Mouse (Mus musculus): ENCODE results near the gene Pdgfc.

The Pdgfc gene

DNA sequence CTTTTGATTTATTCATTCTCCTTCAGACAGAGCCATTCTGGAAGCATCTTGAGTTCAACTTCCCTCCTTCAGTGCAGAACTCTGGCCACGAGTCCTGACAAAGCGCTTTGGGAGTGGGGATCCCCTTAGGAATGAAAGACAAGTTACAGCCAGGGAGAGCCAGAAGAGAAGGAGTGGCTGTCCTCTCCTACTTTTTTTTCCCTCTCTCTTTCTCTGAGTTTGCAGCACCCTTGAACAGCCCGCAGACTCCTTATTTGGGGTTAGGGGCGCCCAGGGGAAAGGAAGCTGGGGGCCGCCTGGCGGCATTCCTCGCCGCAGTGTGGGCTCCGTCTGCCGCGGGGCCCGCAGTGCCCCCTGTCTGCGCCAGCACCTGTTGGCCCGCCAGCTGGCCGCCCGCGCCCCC lies at the start of gene Pdgfc:
Gene Pdgfc (plus strand): TSS at position 266 of the 403 bp plus-strand sequence.
- in situ Hi-C loops (cut with MboI): loop anchor here (10.0 kb wide), 1 partner anchor 749 kb away; no protein-coding TSS in a partner anchor

DNA sequence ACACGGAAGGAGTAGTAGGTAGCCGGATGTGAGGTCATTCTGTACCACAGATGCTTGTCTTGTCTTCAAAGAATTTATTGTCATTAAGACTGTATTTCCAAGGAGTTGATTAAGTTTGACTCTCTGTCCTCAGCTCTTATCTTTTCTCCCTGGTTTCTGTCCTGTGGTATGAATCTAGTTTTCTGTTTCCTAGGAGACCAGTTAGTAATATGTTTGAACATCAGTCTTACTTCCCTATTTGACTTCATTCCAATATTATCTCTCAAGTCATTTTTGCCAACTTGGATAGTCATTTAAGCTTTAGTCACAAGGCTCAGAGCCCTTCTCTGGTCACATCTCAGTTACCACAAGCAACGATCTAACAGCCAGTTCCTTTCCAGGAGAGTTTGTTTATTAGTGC lies 27.0 kb upstream of the Pdgfc start:
- in situ Hi-C loops (cut with MboI): no loop called here

DNA sequence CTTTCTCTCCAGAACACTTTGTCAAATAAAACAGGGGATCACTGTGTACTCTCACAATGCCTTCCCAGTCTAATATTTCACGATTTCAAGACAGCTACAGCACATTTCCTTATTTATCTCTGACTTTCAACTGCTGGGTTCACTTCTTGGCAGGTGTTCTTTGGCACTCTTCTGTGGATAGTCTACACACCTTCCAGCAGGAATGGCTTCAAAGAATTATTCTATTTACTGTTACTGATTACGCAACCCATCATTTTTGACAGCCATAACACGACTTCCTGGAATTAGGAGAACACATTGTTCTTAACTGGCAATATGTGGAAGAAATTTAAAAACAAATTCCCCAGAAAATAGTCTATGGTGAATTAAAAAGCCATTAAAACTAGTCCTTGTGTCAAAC lies 26.3 kb upstream of the Pdgfc start:
- in situ Hi-C loops (cut with MboI): no loop called here

DNA sequence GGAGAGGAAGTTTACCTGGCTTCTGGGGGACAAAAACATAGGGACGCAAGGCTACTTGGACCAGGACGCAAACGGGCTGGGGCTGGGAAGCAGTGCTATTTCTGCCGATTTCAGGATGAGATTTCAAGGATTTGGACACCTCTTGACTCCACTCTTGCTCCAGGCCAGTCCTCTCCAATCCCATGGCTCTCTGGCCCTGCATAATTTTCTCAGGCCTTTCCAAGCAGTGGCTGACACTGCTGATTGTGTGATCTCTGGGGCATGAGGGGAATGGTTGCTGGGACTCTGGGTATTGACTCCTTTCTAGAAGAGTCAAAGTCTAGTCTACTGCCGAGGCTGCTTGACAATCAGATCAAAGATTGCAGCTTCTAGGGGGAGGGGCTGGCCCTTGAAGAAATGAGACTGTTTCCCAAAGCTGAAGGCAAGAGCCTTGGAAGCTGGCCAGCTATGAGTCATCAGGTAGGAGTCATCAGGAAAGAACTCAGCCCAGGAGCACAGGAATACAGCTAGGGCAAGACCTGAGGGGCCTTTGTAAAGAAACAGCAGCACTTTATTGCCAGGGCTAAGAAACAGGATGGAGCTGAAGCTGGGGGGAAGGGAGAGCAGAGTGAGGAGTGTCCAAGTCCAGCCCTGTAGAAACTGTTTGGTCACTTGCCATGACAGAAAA lies 18.7 kb upstream of the Pdgfc start:
- in situ Hi-C loops (cut with MboI): no loop called here

DNA sequence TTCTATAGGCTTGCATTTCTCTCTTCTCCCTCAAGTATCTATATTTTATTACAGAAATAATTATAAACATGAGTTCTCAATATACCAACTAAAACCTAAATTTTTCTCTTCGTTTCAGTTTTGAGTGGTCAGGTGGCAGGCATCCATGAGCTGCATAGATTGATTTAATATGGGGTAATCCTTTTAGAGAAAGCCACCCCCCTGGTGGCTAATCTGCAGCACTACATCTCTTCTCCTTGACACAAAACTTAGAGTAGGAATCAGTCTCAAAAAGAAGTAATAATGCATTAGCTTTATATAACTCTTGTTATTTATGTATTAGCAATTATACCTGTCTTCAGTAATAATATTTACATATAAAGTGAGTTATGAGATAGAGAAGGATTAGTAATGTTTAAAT lies 16.2 kb upstream of the Pdgfc start:
- in situ Hi-C loops (cut with MboI): no loop called here

DNA sequence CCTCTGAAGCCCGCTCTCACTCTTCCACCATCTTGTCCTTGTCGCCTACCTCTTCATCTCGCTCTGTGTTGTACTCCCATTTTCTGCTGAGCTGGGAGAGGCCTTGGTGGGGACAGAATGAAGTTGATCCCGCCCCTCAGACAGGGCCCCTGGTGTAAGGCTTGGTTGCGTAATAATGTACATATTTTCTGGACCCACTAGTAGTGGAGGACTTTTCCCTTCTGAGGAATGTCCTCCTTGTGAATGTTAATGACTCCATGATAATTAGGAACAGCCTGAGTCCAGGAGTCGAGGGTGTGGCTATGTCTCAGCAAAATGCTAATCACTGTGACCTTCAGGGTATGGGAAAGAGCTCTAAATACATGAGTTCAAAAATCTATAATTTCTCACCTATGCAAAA lies 14.4 kb upstream of the Pdgfc start:
- in situ Hi-C loops (cut with MboI): no loop called here

DNA sequence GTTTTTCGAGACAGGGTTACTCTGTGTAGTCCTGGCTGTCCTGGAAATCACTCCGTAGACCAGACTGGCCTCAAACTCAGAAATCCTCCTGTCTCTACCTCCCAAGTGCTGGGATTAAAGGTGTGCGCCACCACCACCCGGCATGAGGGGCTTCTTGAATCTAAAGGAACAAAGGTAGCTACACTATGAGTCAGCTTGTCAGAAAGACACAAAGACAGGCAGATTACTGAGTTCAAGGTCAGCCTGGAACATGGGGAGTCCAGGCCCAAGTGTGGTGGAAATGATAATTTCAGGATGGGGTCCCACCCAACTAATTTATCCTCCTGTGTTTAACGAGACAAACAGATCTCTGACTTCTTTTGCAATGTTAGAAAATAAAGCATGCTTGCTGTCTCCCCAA lies 13.9 kb upstream of the Pdgfc start:
- in situ Hi-C loops (cut with MboI): no loop called here

DNA sequence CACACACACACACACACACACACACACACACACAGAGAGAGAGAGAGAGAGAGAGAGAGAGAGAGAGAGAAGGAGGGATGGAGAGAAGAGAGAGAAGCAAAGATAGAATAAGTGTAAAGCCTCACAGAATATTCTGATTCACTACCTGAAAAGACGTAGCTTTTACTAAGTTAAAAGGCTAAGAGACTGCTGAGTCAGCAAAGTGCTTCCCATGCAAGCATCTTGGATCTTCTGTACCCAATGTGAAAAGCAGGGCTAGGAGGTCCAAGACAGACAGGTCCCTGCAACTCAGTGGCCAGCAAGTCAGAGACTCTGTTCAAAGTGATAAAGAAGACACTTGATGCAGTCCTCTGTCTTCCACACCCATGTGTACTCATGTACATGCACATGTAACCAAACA lies 13.4 kb upstream of the Pdgfc start:
- in situ Hi-C loops (cut with MboI): no loop called here

DNA sequence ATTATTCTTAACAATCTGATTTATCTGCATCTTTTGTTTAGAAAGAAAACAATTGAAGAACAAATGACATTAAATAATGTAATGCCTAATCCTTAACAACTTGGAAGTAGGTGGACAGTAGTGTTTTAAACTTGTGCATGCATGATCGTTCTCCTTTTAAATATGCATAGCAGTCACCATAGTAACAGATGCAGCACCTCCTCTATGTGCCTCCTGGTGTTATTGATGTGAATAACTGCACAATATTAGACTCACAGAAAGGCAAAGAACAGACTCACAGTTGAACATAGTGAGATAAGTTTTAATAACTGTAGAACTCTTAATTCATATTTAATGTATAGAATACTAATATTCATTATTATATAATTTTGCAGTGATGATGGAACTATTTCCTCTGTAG lies 12.6 kb upstream of the Pdgfc start:
- in situ Hi-C loops (cut with MboI): no loop called here

DNA sequence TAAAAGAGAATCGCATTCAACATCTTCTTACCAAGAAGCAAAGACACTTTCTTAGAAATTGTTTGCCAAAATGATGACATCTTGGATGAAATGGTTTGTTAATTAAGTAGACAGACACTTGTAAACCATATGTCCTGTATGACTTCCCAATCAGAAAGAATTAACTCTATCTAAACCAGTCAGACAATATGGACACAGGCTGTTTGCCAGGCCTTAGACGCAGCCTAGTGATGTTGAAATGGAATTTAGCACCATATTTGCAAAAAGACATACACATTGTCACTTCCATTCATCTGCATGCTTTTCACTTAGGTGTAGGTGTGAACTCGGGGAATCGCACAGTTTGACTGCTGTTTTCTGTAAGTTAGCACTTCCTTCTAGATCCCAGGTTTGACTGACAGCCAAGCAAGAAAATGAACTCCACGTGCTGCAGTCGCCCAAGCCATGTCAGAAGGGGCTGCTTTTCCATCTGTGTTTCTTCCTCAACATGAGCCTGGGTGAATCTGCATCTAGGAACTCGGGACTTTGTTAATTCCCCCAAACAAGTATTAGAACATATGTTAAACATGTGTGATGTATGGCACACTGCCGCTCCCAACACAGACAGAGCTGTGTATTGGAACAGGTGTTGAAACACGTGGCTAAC lies 10.5 kb upstream of the Pdgfc start:
- in situ Hi-C loops (cut with MboI): no loop called here

DNA sequence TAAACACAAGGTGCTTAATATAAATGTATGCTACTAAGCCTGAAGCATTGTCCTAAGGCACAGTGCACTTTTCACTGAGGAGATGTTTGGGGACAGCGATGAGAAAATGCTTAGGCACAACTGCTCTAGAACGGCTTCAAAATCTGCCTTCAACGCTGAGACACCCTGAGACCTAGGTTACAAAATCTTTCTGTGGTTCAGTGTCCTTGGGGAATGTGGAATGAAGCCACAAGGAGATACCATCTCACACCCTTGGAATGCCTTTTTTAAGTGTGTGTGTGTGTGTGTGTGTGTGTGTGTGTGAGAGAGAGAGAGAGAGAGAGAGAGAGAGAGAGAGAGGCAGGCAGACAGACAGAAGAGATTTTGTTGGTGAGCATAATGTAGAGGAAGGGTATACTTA lies 7.9 kb upstream of the Pdgfc start:
- in situ Hi-C loops (cut with MboI): no loop called here

DNA sequence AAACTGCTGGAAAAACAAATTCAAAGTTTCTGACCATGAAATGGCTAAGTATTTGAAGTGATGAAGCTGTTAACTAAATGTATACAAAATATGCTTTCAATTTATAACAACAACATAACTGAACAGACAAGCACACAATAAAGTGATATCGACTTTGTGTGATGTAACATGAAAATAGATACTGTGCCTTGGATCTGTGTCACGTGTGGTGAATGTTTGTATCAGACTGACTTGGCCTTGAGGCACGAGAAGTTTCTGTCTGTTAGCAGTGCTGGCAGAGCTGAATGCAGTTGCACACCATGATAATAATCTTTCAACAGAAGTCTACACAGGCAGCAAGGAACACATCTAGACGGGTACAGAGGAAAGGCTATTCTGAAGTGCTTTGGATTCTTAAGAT lies 6.9 kb upstream of the Pdgfc start:
- in situ Hi-C loops (cut with MboI): no loop called here

DNA sequence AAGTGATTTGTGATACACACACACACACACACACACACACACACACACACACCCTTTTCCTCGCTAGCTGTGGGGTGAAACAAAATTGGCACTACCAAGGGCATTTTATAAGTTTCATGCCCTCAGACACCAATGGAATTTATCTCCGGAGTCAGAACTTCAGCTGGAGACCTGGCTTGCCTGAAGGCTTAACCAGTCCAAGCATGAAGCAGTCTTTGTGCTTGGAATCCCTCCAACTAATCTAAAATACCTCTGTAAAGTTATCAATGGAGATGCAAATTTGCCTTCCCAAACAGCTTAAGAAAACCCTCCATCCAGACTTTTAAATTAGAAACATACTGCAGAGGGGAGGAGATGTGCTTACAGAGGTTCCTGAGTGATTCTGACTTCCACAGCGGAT lies 6.3 kb upstream of the Pdgfc start:
- in situ Hi-C loops (cut with MboI): loop anchor here (10.0 kb wide), 1 partner anchor 755 kb away; no protein-coding TSS in a partner anchor

DNA sequence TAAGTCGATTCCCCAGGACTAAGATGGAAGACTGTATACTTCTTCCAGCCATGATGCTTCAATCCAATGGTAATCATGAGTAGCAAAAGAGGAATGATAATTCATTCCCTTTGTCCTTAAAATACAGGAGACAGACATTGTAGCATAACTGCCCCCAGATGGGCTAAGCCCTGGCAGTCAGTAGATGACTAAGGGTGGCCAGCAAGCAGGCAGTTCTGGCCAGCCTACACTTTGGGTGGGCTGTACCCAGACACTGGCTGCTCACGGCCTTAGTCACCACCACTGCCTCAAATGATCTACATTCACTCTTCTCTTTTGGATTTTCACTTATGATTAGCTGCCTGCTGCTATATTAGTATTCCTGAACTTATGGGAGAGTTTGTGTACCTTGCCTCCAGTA lies 5.9 kb upstream of the Pdgfc start:
- in situ Hi-C loops (cut with MboI): loop anchor here (10.0 kb wide), 1 partner anchor 754 kb away; no protein-coding TSS in a partner anchor

DNA sequence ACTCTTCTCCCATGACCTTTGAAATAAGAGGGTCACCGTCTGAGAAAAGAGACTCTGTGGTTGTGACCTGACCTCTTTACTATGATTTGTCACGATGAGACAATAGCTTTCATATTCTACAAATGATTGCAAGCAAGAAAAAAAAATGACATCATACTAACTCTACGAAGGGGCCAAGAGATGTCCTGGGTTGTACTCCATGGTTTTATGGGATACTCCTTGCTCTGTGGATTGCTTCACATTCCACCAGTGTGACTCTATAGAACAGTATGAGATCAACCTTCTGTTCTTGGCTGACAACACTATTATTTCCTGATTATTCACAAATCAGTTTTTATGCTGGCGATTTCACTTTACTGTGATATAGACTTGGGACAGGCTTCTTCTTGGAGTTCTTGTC lies 4.2 kb upstream of the Pdgfc start:
- in situ Hi-C loops (cut with MboI): loop anchor here (10.0 kb wide), 1 partner anchor 753 kb away; no protein-coding TSS in a partner anchor

DNA sequence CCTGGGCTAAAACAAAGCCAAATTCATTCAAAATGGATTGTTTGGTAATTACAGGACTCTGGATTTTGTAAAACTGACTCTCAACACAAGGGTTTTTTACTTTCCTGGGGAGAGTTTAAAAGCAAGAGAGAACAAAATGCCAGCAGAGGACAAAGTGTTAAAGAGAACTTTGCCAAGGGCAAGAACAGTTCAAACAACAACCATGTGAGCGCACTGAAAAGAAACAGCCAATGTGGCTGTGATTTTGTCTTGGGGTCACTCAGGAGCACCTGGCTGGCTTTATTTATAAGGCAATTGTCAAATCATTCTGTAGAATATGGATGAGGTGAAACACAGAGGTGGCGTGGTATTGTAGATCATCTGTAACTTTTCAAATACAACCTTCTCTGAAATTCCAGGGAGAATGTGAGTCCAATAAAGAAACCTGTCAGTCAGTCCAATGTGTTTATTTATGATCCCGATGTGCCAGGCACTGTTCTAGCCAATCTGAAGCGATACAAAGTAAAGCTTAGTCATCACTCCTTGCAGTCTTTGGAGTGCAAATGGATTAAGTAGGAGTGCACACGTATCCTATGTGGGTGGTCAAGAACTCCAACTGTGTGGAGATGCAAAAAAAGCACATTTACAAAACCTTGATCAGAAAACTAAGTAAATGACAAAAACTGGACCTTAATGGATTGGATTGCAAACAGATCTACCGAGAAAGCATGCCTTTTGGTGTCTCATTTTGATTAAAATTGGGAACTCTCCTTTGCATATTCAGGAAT lies 1.7 kb upstream of the Pdgfc start:
- in situ Hi-C loops (cut with MboI): loop anchor here (10.0 kb wide), 1 partner anchor 750 kb away; no protein-coding TSS in a partner anchor

DNA sequence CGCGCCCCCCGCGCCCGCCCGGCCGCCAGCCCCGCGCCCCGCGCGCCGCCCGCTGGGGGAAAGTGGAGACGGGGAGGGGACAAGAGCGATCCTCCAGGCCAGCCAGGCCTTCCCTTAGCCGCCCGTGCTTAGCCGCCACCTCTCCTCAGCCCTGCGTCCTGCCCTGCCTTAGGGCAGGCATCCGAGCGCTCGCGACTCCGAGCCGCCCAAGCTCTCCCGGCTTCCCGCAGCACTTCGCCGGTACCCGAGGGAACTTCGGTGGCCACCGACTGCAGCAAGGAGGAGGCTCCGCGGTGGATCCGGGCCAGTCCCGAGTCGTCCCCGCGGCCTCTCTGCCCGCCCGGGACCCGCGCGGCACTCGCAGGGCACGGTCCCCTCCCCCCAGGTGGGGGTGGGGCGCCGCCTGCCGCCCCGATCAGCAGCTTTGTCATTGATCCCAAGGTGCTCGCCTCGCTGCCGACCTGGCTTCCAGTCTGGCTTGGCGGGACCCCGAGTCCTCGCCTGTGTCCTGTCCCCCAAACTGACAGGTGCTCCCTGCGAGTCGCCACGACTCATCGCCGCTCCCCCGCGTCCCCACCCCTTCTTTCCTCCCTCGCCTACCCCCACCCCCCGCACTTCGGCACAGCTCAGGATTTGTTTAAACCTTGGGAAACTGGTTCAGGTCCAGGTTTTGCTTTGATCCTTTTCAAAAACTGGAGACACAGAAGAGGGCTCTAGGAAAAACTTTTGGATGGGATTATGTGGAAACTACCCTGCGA lies 517 bp downstream of the Pdgfc start:
- in situ Hi-C loops (cut with MboI): loop anchor here (10.0 kb wide), 1 partner anchor 748 kb away; no protein-coding TSS in a partner anchor

DNA sequence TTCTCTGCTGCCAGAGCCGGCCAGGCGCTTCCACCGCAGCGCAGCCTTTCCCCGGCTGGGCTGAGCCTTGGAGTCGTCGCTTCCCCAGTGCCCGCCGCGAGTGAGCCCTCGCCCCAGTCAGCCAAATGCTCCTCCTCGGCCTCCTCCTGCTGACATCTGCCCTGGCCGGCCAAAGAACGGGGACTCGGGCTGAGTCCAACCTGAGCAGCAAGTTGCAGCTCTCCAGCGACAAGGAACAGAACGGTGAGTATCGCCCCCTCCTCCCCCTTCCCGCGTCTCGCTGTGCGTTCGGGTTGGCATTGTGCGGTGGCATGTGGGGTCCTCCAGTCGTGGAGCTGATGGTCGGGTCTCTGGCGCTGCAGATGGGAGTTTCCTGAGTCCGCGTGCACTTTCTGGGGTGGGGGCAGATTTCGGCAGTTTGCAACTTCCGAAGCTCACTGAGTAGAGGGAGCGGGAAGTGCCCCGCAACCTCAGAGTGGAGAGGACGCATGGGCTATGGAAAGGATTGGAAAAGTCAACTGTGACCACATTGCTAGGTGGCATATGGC lies 1.2 kb downstream of the Pdgfc start:
- in situ Hi-C loops (cut with MboI): loop anchor here (10.0 kb wide), 1 partner anchor 747 kb away; no protein-coding TSS in a partner anchor

DNA sequence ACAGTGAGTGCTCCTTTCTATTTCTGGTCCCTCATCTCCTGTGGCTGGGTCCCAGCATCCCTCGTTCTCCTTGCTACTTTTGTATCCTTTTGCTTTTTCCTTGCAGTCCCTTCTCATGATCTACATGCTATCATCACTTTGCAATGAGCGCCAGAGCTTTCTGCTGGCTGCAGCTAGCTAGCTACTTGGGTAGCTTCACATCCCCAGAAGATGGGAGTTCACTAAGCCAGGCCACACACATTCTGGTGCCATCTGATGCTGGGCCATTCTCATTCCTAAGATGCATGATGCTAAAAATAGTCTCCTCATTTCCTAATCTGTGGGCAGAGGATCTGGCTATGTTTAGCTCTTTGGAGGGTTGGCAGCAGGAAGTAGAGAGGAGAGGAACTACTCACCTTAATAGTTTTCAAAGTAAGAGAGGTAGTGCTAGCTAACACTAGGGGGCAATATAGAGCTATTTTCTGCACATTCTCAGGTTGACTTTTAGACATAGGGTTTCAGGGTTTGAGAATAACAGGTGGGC lies 3.0 kb downstream of the Pdgfc start:
- in situ Hi-C loops (cut with MboI): loop anchor here (10.0 kb wide), 1 partner anchor 746 kb away; no protein-coding TSS in a partner anchor

DNA sequence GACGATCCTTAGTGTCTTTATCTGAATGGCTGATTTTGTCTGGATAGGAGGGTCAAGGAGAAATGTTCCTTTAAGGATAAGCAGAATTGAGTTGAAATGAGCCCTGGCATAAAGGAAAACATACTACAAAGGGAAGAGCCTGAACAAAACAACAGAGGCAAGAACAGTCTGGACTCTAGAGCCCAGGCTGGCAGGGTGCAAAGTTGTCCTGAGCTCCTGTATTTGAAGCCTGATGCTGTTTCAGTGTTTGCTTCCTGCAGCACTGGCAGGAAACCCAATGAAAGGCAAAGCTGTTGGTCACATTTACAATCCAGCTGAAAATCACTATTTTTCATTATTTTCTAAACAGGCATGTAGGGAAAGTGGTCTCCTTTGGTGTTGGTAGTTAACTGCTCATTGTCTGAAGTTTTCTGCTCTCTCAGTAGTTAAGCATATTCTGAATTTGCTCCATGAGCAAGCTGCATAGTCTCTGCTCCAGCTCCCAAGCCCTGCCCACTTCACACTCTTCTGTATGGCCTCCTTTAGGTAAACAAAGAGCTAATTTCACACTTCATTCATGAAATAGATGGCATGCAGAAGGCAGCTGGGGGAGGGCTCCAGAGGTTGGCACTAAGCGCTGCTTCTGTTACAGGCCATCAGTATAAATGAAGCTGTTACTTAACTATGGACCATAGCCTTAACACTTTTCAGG lies 8.6 kb downstream of the Pdgfc start:
- in situ Hi-C loops (cut with MboI): no loop called here

Measured in mature B cell (primary cell).